Mouse (Mus musculus): ENCODE results near the gene Oas1e. TPM values are rescaled to one million over a fixed set of nuclear protein-coding genes. Genes with fewer than 3 reads are reported as not detected.

Gene Oas1e
- total RNA-seq, 2 experiments from 2014 or later = not detected

DNA sequence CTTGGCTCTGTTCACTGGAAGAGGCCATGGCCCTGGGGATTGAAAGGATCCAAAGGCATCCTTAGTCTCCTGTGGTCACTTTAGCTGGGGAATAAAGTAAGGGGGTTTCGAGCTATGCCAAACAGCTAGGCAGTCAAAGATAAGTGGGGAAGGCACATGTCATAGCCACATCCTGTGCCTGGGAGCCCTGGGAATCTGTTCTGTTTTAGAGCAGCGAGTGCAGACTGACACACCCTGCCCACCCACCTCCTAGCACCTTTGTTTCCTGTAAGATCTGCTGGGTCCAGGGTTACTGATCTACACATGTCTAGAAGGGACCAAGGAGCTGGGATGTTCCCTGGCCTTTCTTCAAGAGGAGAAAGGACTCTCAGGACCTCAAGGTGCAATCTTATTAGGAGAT is 16.4 kb downstream of the Oas1e start:
- no peak for DNase-seq

DNA sequence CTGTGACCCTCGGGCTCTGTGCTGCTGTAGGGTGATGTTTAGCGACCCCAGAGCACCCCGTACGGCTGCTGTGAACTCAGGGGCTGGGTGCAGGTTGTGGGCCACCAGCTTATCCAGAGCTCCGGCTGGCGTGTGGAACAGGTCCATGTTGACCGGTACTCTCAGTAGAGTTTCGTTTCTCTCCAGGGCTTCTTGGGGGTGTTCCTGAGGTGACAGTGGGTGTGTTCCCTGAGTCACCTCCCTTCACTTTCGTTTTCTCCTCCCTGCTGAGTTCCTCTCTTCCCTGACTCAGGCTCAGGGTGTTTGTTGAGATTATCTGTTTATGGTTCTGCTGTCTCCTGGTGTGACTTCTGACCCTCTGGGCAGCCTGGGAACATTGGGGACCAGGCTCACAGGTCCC is 17.9 kb downstream of the Oas1e start, which contains the start of gene Oas3:
TSS of gene Oas3 (minus strand) at position 184 of the 400 bp plus-strand sequence.
- no peak for DNase-seq
- intact Hi-C loops (cut with DNase I; ENCODE audit: low total_unique reads) = no loop called here

More for the DNA sequence above, 16.4 kb downstream of the Oas1e start:
- intact Hi-C loops (cut with DNase I; ENCODE audit: low total_unique reads) = no loop called here

GRCm38 (mm10) chr5:120776801-120777200 is 18.5 kb downstream of the Oas1e start:
- intact Hi-C loops (cut with DNase I; ENCODE audit: low total_unique reads) = no loop called here
- DNase-seq = no peak

GRCm38 (mm10) chr5:120775287-120775985 is 19.9 kb downstream of the Oas1e start:
- no peak for DNase-seq
- intact Hi-C loops (cut with DNase I; ENCODE audit: low total_unique reads) = no loop called here

- no peak for DNase-seq
- intact Hi-C loops (cut with DNase I; ENCODE audit: low total_unique reads) = no loop called here
Observed at GRCm38 (mm10) chr5:120769396-120769795, 25.9 kb downstream of the Oas1e start.

GRCm38 (mm10) chr5:120765010-120765409 is 30.3 kb downstream of the Oas1e start:
- DNase-seq = no peak
- intact Hi-C loops (cut with DNase I; ENCODE audit: low total_unique reads) = no loop called here

DNA sequence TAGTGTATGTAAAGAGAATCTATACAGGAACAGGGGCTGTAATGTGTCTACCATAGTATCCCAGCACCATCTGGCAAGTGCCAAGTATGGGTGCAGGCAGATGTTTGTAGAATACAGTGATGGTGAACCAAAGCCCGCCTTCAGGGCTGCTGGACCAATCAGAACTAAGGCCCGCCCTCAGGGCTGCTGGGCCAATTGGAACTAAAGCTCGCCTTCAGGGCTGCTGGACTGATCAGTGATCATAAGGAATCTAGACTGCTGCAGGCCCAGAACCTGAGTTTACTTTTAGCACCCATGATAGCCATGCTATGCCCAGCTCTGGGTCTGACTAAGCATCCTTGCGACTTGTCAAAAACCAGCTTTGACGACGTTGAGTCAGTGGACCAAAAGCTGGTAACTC is 33.4 kb downstream of the Oas1e start:
- no peak for DNase-seq
- intact Hi-C loops (cut with DNase I; ENCODE audit: low total_unique reads) = no loop called here

- intact Hi-C loops (cut with DNase I; ENCODE audit: low total_unique reads) = no loop called here
- no peak for DNase-seq
Observed at GRCm38 (mm10) chr5:120754215-120754614, 41.1 kb downstream of the Oas1e start.

- DNase-seq = no peak
Observed at GRCm38 (mm10) chr5:120752786-120753185, 42.5 kb downstream of the Oas1e start.

GRCm38 (mm10) chr5:120751206-120751605 is 44.1 kb downstream of the Oas1e start:
- DNase-seq = no peak
- intact Hi-C loops (cut with DNase I; ENCODE audit: low total_unique reads) = no loop called here

More at GRCm38 (mm10) chr5:120752786-120753185, 42.5 kb downstream of the Oas1e start:
- intact Hi-C loops (cut with DNase I; ENCODE audit: low total_unique reads) = no loop called here

DNA sequence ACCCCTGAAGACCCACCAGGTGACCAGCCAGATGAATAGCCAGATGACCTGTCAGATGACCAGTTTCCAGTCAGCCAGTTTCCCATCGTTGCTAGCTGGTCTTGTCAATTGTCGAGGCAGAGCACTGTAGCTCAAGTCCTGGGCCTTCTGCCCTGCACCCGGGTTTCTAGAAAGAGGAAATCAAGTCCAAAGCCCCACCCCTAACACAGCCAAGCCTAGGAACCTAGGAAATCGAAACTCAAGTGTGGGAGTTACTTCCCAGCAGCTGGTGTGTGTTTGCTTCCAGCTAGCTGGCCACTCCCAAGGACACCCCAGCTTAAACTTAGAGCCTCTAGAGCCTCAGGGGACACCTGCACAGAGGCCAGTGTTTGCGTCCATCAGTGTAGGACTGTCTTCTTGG is 45.6 kb downstream of the Oas1e start, which contains the start of gene Oas2:
TSS of gene Oas2 (minus strand) at position 166 of the 400 bp plus-strand sequence.
- intact Hi-C loops (cut with DNase I; ENCODE audit: low total_unique reads) = loop anchor here (5.0 kb wide), 1 partner anchor 72 kb away; no protein-coding TSS in a partner anchor
- no peak for DNase-seq

DNA sequence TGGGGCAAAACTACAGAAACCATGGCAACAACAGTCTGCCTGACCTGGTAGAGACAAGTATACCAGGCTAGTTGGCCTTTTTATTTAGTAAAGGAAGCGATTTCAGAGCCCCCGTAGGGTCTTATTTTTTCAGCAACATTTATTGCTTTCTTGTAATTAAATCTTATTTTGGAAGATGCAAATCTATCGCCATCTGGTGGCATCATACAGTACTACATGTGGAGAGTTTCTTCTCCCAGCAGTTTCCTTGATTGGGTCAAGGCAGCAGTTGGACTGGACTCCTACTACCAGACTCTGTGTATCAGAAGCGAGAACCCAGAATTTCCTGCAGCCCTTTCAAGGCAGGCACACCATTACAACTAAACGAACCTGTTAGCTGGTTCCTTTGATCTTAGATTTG is 48.9 kb downstream of the Oas1e start:
- DNase-seq = no peak
- intact Hi-C loops (cut with DNase I; ENCODE audit: low total_unique reads) = loop anchor here (5.0 kb wide), 1 partner anchor 69 kb away; no protein-coding TSS in a partner anchor

DNA sequence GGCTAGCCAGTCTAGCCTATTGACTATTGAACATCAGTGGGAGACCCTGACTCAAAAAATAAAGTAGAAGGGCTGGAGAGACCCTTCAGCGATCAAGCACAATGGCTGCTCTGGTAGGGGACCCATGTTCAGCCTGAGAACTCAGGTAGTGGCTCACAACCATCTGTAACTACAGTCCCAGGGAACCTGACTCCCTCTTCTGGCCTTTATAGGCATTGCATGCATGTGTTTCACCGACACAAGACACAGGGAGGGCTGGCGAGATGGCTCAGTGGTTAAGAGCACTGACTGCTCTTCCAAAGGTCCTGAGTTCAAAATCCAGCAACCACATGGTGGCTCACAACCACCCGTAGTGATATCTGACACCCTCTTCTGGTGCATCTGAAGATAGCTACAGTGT is 53.2 kb downstream of the Oas1e start:
- DNase-seq = no peak
- intact Hi-C loops (cut with DNase I; ENCODE audit: low total_unique reads) = no loop called here

Other genes starting within 250 kb of the Oas1e start
- gene Tpcn1, start 206.9 kb downstream of the Oas1e start, total RNA-seq (2021) = 10 to 100 TPM; 47.6 to 50.9 TPM
- gene Iqcd, start 206.5 kb downstream of the Oas1e start, total RNA-seq (2021) = under 1 TPM in 1 of 2 experiments, not detected in 1; 0.13 TPM
- 1 to 10 TPM; 4.3 to 5.3 TPM for gene Rita1, start 182.9 kb downstream of the Oas1e start, total RNA-seq (2021)
- gene Ddx54, start 182.8 kb downstream of the Oas1e start, total RNA-seq (2021) = 10 to 100 TPM; 20.1 to 22.3 TPM
- not detected for gene Cfap73, start 161.3 kb downstream of the Oas1e start, total RNA-seq (2021)
- gene Rasal1, start 146.7 kb downstream of the Oas1e start, total RNA-seq (2021) = not detected
- under 1 TPM; 0.66 to 0.76 TPM for gene Dtx1, start 83.6 kb downstream of the Oas1e start, total RNA-seq (2021)
- gene Oas2, start 45.7 kb downstream of the Oas1e start, total RNA-seq (2021) = under 1 TPM in 1 of 2 experiments, not detected in 1; 0.13 TPM
- gene Oas3, start 17.9 kb downstream of the Oas1e start, total RNA-seq (2021) = not detected
- gene Oas1c, start 17.0 kb upstream of the Oas1e start, total RNA-seq (2021) = under 1 TPM; 0.35 to 0.38 TPM
- not detected for gene Oas1f, start 51.8 kb upstream of the Oas1e start, total RNA-seq (2021)
- not detected for gene Oas1h, start 65.9 kb upstream of the Oas1e start, total RNA-seq (2021)
- under 1 TPM in 1 of 2 experiments, not detected in 1; 0.16 TPM for gene Oas1g, start 92.1 kb upstream of the Oas1e start, total RNA-seq (2021)
- gene Oas1a, start 112.0 kb upstream of the Oas1e start, total RNA-seq (2021) = not detected
- gene Oas1d, start 119.0 kb upstream of the Oas1e start, total RNA-seq (2021) = not detected
- gene Rph3a, start 214.6 kb upstream of the Oas1e start, total RNA-seq (2021) = under 1 TPM in 1 of 2 experiments, not detected in 1; 0.06 TPM

Data from gastrocnemius, postnatal 14 days (tissue).